Mouse (Mus musculus) ZHBTc4 (cell line): Measurements from ENCODE around the gene Aldh5a1.
"Not testable (repeated sequence)": the region's sequence is repeated elsewhere in the genome, so short reads cannot be mapped to it uniquely, and the experiment has no call there.

Experiments used
- DNase-seq: peaks from one replicate; pipeline ENCODE4 v3.0.0-alpha.2; 2011; ENCODE audit warnings: low read depth, low spot score

The Aldh5a1 gene

GRCm38 (mm10) chr13:24937108-24937838 is at the start of gene Aldh5a1:
Gene Aldh5a1 (minus strand): TSS chr13:24937661.
- DNase-seq: peak; percentile 81

GRCm38 (mm10) chr13:24985435-24985834 is 48.0 kb upstream of the Aldh5a1 start:
- no peak for DNase-seq

- DNase-seq: no peak
Observed at GRCm38 (mm10) chr13:24981031-24981430, 43.6 kb upstream of the Aldh5a1 start.

- no peak for DNase-seq
Observed at GRCm38 (mm10) chr13:24977820-24978342, 40.4 kb upstream of the Aldh5a1 start.

- no peak for DNase-seq
Observed at GRCm38 (mm10) chr13:24976384-24976783, 38.9 kb upstream of the Aldh5a1 start.

- not testable (repeated sequence) for DNase-seq
Observed at GRCm38 (mm10) chr13:24971776-24972175, 34.3 kb upstream of the Aldh5a1 start.

GRCm38 (mm10) chr13:24965846-24966201 is 28.4 kb upstream of the Aldh5a1 start:
- no peak for DNase-seq

GRCm38 (mm10) chr13:24965130-24965845 is 27.8 kb upstream of the Aldh5a1 start:
- peak; percentile 29 for DNase-seq

- no peak for DNase-seq
Observed at GRCm38 (mm10) chr13:24962119-24962518, 24.7 kb upstream of the Aldh5a1 start.

GRCm38 (mm10) chr13:24960084-24960483 is 22.6 kb upstream of the Aldh5a1 start:
- DNase-seq: no peak

GRCm38 (mm10) chr13:24958671-24959070 is 21.2 kb upstream of the Aldh5a1 start:
- DNase-seq: peak; percentile 35

- DNase-seq: peak; percentile 92
Observed at GRCm38 (mm10) chr13:24955500-24955899, 18.0 kb upstream of the Aldh5a1 start.

GRCm38 (mm10) chr13:24955091-24955490 is 17.6 kb upstream of the Aldh5a1 start:
- DNase-seq: no peak

GRCm38 (mm10) chr13:24952659-24953058 is 15.2 kb upstream of the Aldh5a1 start:
- no peak for DNase-seq

GRCm38 (mm10) chr13:24948870-24949269 is 11.4 kb upstream of the Aldh5a1 start:
- no peak for DNase-seq

GRCm38 (mm10) chr13:24947158-24947557 is 9.7 kb upstream of the Aldh5a1 start:
- DNase-seq: no peak

GRCm38 (mm10) chr13:24945567-24945966 is 8.1 kb upstream of the Aldh5a1 start:
- peak; percentile 39 for DNase-seq

GRCm38 (mm10) chr13:24943303-24943702 is 5.8 kb upstream of the Aldh5a1 start:
- no peak for DNase-seq

GRCm38 (mm10) chr13:24942512-24943282 is 5.2 kb upstream of the Aldh5a1 start, which contains the start of gene Gpld1:
Gene Gpld1 (plus strand): TSS chr13:24943152.
- DNase-seq: peak; percentile 62

- no peak for DNase-seq
Observed at GRCm38 (mm10) chr13:24939472-24939871, 2.0 kb upstream of the Aldh5a1 start.

GRCm38 (mm10) chr13:24938683-24939082 is 1.2 kb upstream of the Aldh5a1 start:
- DNase-seq: peak; percentile 83

GRCm38 (mm10) chr13:24937839-24938166 is 342 bp upstream of the Aldh5a1 start:
- DNase-seq: no peak
